Mouse (Mus musculus): ENCODE measurements around the gene Gm11084. TPM values are rescaled to one million over a fixed set of nuclear protein-coding genes. Genes with fewer than 3 reads are reported as not detected.
"Not testable (repeated sequence)": the region's sequence is repeated elsewhere in the genome, so short reads cannot be mapped to it uniquely, and the experiment has no call there.

Gm11084 gene
- total RNA-seq, 2 experiments from 2014 or later: not detected

- DNase-seq: peak; percentile 22 to 41
These were observed 9.0 kb upstream of the Gm11084 start for GRCm38 (mm10) chr2:72995346-72996097.

- DNase-seq: no peak
These were observed 7.6 kb upstream of the Gm11084 start for GRCm38 (mm10) chr2:72994165-72994564.

DNA sequence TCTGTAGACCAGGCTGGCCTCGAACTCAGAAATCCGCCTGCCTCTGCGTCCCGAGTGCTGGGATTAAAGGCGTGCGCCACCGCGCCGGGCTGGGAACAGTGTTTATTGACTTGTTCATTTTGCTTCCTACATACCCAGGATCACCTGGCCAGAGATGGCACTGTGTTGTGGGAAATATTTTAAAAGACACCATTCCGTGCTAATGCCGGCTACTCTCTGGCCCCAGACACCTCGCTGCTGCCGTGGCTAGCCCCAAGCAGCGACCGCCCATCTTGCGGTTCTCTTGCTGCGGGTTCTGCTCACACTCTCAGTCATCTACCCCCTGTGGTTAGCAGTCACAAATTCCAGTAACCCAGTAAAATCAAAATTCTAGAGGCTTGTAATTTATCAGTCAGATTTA, 6.0 kb upstream of the Gm11084 start:
- DNase-seq: no peak

DNA sequence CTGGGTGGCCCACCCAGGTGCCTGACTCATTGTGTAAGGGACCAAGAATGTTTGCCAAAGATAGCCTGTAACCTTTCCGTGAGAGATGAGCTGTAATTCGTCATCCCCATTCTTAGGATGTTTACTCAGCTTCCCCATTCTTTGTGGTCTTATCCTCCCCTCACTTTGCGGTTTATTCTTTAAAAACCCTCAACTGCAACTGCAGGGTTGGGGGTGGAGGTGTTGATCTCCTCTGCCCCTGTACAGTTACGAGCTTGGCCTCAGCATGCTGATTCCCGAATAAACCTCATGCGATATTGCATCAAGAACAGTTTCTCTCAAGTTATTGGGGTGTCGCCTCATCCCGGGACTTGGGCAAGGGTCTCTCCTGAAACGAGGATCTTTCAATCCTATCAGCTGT, 2.4 kb upstream of the Gm11084 start:
- DNase-seq: not testable (repeated sequence)

DNA sequence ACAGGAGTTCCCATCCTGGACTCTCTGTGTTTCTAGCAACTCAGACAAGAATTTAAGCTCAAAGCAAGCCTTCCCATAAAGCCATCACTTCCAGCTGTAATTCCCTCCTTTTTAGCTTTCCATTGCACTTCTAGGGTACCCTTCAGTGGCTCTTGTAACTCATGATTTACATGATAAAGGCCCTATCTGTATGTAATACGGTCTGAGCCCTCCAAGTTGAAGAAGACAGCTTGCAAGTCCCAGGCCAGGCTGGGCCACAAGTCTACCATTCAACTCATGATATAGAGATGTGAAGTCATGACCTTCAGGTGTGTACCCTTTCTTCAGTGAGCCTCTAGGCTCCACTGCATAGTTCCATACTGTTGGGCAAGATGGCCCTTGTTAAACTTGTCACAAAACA, 1.0 kb downstream of the Gm11084 start:
- DNase-seq: no peak

GRCm38 (mm10) chr2:72984806-72985205, 1.7 kb downstream of the Gm11084 start:
- no peak for DNase-seq

- no peak for DNase-seq
These were observed 3.3 kb downstream of the Gm11084 start for GRCm38 (mm10) chr2:72983211-72983610.

GRCm38 (mm10) chr2:72982110-72982785, 4.3 kb downstream of the Gm11084 start:
- DNase-seq: no peak

DNA sequence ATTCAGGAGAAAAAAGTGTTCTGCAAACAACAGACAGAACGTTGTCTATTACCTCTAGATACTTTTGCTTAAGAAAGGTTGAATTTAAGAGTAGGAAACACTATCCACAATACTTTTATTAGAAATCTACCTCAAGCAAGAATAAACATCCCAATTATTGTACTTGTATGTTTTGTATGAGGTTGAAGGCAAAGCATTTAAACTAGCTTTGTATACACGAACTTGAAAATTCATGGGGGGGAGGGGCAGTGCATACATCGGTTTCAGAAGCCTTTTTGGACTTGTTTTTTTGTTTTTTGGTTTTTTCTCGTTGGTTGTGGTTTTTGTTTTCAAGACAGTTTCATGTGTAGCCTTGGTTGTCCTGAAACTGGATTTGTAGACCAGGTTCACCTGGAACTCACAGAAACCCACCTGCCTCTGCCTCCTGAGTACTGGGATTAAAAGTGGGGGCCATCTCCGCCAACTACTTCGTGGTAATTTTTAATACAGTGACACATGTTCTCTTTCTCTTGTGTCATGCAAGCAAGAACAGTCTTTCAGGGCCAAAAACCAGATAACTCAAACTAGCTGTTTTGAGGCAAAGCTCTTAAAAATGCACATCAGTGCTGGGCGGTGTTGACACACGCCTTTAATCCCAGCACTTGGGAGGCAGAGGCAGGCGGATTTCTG, 4.9 kb downstream of the Gm11084 start:
- no peak for DNase-seq

DNA sequence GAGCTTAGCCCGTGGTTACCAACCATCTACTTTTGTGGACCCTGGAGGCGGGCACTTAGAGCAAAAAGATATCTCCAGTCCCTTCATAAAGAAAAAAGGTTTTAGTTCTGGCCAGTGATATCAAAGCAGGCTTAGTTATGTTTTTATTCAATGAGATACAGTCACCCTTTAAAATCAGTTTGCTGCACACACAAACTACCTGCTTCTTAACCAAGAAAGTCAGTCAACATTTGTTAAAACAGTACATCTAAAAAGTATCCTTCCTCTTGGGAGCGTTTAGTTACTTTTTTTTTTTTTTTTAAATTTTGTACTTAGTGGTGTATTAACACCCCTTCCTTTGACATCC, 5.5 kb downstream of the Gm11084 start:
- DNase-seq: no peak

DNA sequence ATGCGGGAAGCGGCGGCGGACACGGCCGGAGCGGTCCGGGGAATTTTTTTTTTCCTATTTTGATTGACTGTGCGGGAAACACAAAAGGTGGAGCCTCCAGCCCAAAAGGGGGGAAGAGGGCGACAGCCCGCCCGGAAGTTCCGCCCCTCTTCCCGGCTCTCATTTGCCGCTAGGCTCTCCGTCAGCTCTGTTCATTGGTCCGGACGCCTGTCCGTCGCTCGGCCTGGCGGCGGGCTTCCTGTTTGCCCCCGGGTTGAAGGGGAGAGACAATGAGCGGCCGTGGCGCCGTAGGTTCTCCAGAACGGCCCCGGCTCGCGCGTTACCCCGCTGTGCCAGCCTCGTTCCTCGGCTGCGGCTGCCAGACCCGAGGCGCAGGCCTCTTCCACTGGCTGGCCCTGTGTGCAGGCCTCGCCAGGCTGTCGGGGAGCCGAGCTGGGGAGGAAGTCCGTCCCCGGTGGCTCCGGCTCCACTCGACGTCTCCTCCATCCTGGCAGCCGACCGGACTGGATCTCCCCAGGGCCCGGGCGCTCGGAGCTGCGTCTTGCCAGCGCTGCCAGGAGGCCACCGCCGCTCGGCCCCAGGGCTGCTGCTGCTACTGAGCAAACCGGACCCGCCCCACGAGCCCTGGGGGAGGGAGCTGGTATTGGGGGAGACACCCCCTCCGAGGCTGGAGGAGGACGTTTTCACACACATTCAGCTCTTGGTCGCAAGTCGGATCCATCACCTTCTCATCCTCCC, 6.0 kb downstream of the Gm11084 start, which contains the start of gene Sp3:
Gene Sp3 (minus strand): TSS at position 110 of the 738 bp plus-strand sequence.
- DNase-seq: peak; percentile 98 to 99

DNA sequence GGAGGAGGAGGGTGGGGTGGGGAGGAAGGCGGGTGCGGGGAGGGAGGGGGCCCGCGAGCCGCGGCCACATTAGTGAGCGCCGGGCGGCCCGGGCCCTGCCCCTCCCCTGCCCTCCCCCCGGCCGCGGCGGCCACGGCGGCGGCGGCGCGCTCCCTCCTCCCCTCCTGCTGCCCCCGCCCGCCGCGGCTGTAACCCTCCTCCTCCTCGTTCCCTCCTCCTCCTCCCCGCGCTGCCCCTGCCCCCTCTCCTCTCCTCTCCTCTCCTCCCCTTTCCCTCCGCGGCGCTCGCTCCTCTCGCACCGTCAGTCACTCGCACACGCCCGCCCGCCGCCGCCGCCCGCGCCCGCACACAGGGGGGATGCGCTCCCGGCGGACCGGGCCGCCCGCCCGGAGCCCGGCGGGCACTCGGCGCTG, 6.9 kb downstream of the Gm11084 start:
- DNase-seq: peak; percentile 93 to 95

- peak; percentile 91 to 94 for DNase-seq
These were observed 7.4 kb downstream of the Gm11084 start for GRCm38 (mm10) chr2:72978901-72979658.

- no peak for DNase-seq
These were observed 8.0 kb downstream of the Gm11084 start for GRCm38 (mm10) chr2:72978473-72978872.

DNA sequence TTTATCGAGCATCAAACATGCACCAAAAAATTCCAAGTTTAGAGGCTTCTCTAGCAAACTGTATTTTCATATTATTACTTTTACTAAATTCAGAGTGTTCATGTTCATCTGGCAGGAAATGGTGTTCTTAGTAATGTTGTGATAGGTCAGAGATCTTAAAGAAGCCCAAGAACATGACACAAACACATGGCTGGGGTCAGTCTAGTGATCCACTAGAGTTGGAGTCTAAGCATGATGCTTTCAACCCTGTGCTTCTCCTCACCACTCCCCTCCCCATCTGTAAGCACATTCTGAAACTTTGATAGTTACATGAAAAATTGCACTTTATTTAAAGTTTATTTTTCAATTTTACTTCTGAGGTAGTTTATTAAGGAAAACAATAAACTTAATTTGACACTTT, 9.2 kb downstream of the Gm11084 start:
- DNase-seq: no peak

DNA sequence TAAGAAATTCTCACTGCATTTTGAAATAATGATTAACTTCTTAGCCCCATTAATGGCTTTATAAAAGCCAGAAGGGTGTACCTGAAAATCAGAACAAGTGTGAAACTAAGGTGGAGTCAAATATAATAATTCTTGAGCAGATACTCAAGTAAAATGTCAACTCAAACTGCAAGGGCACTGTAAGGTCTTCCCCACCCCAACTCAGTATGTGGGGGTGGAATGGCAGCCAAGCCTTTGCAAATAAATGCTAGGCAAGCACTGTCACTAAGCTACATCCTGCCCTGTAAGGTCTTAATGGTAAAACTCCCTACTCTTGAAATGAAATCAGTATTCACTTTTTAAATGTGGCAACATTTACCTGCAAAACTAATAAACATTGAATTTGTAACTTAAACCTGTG, 10.5 kb downstream of the Gm11084 start:
- no peak for DNase-seq

- no peak for DNase-seq
These were observed 15.7 kb downstream of the Gm11084 start for GRCm38 (mm10) chr2:72970831-72971230.

DNA sequence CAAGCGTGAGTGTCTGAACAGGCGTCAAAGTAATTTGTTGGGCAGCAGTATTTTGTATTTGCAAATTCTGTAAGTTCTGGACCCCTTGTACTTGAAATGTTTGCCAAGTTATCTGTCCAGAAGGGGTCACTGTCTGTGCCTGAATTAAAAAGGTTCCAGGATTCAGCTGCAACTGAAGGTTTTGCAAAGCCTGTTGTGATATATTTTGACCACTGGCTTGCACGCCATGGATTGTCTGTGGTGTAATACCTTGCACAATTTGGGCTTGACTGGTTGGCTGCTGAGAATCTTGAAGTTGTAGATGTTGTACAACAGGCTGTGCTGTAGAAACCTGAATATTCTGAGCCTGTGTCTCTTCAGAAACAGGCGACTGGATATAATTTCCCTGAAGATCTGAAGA, 16.2 kb downstream of the Gm11084 start:
- DNase-seq: no peak

- DNase-seq: no peak
These were observed 18.0 kb downstream of the Gm11084 start for GRCm38 (mm10) chr2:72968536-72968935.

GRCm38 (mm10) chr2:72965450-72965849, 21.1 kb downstream of the Gm11084 start:
- DNase-seq: no peak

DNA sequence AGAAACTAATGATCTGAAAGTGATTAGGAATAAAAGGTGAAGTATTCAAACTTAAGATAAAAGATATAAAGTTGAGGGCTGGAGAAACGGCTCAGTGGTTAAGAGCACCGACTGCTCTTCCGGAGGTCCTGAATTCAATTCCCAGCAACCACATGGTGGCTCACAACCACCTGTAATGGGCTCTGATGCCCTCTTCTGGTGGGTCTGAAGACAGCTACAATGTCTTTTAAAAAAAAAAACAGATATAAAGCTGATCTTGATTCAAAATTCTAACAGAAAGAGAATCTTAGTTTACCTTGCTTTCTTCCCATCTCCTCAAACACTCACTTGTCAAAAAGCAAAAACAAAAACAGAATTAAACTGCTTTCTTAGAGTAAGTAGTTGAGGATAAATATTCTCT, 30.1 kb downstream of the Gm11084 start:
- no peak for DNase-seq

- DNase-seq: no peak
These were observed 33.5 kb downstream of the Gm11084 start for GRCm38 (mm10) chr2:72952979-72953378.
